Mouse (Mus musculus): ENCODE data around the gene Fli1. TPM values are rescaled to one million over a fixed set of nuclear protein-coding genes. Genes with fewer than 3 reads are reported as not detected.

Gene Fli1
- polyA plus RNA-seq, 1 experiment from 2014 or later, result 27.3 TPM

- Histone ChIP-seq H3K27ac (ENCODE audit: low read depth, low read length) (no peak overlapping the region), H3K9me3 (ENCODE audit: control insufficient read depth, low read length) (no peaks in the 10 kb centered on the region), H3K27me3 (ENCODE audit: control insufficient read depth, insufficient read depth, low read length) (no peaks in the 10 kb centered on the region), H3K4me1 (ENCODE audit: control insufficient read depth, insufficient read depth, low read length) (peaks cover 18% of the 10 kb centered on the region; the same call in 1 of the 2 replicates), H3K4me2 (replicated peaks; ENCODE audit: low read depth, low read length) (peak overlapping the region; percentile 93), H3K9ac (ENCODE audit: low read depth, low read length) (peak overlapping the region; percentile 62; the same call in 1 of the 2 replicates), H3K4me3 (ENCODE audit: low read length) (peak overlapping the region; percentile 51), H3K36me3 (ENCODE audit: control insufficient read depth, insufficient read depth, low read length) (no peaks in the 10 kb centered on the region)
- peak; percentile 16; the same call in 1 of the 2 replicates for ATAC-seq (ENCODE audit: low FRiP score, low TSS enrichment)
- WGBS, result 9% methylated on average over 8 of the region's 8 CpGs
These were observed 134.0 kb downstream of the Fli1 start for GRCm38 (mm10) chr9:32408730-32409059.

GRCm38 (mm10) chr9:32405191-32405925, 137.3 kb downstream of the Fli1 start:
- WGBS, result 34% methylated on average over 11 of the region's 11 CpGs
- no peaks in the 10 kb centered on the region for H3K9me3 ChIP-seq (ENCODE audit: control insufficient read depth, low read length)

GRCm38 (mm10) chr9:32400662-32401161, 141.9 kb downstream of the Fli1 start:
- ATAC-seq (ENCODE audit: low FRiP score, low TSS enrichment), result peak; percentile 77; the same call in 1 of the 2 replicates
- Histone ChIP-seq H3K9ac (ENCODE audit: low read depth, low read length) (no peak overlapping the region), H3K9me3 (ENCODE audit: control insufficient read depth, low read length) (no peaks in the 10 kb centered on the region), H3K4me1 (ENCODE audit: control insufficient read depth, insufficient read depth, low read length) (peaks cover 4% of the 10 kb centered on the region; the same call in 1 of the 2 replicates), H3K27me3 (ENCODE audit: control insufficient read depth, insufficient read depth, low read length) (no peaks in the 10 kb centered on the region), H3K27ac (ENCODE audit: low read depth, low read length) (peak overlapping the region; percentile 73), H3K4me3 (ENCODE audit: low read length) (no peak overlapping the region), H3K4me2 (replicated peaks; ENCODE audit: low read depth, low read length) (no peak overlapping the region), H3K36me3 (ENCODE audit: control insufficient read depth, insufficient read depth, low read length) (no peaks in the 10 kb centered on the region)
- 44% methylated on average over 5 of the region's 5 CpGs for WGBS

More at GRCm38 (mm10) chr9:32405191-32405925, 137.3 kb downstream of the Fli1 start:
- no peaks in the 10 kb centered on the region for H3K36me3 ChIP-seq (ENCODE audit: control insufficient read depth, insufficient read depth, low read length)
- H3K4me1 ChIP-seq (ENCODE audit: control insufficient read depth, insufficient read depth, low read length), result peaks cover 22% of the 10 kb centered on the region; the same call in 1 of the 2 replicates
- ATAC-seq (ENCODE audit: low FRiP score, low TSS enrichment), result 0 out of 2 replicates have a peak, but pooled peaks have one; percentile 58
- H3K27me3 ChIP-seq (ENCODE audit: control insufficient read depth, insufficient read depth, low read length), result no peaks in the 10 kb centered on the region
- H3K27ac ChIP-seq (ENCODE audit: low read depth, low read length), result no peak overlapping the region
- no peak overlapping the region for H3K9ac ChIP-seq (ENCODE audit: low read depth, low read length)
- H3K4me2 ChIP-seq (replicated peaks; ENCODE audit: low read depth, low read length), result no peak overlapping the region
- H3K4me3 ChIP-seq (ENCODE audit: low read length), result no peak overlapping the region

GRCm38 (mm10) chr9:32400212-32400611, 142.4 kb downstream of the Fli1 start:
- no peak for ATAC-seq (ENCODE audit: low FRiP score, low TSS enrichment)
- H3K27ac ChIP-seq (ENCODE audit: low read depth, low read length), result peak overlapping the region; percentile 39; the same call in 1 of the 2 replicates

GRCm38 (mm10) chr9:32394761-32395161, 147.9 kb downstream of the Fli1 start:
- WGBS, result 94% methylated on average over 4 of the region's 4 CpGs

More at GRCm38 (mm10) chr9:32400212-32400611, 142.4 kb downstream of the Fli1 start:
- no peaks in the 10 kb centered on the region for H3K36me3 ChIP-seq (ENCODE audit: control insufficient read depth, insufficient read depth, low read length)
- no peak overlapping the region for H3K4me3 ChIP-seq (ENCODE audit: low read length)
- no peak overlapping the region for H3K4me2 ChIP-seq (replicated peaks; ENCODE audit: low read depth, low read length)
- 60% methylated on average over 2 of the region's 2 CpGs for WGBS
- no peaks in the 10 kb centered on the region for H3K9me3 ChIP-seq (ENCODE audit: control insufficient read depth, low read length)
- no peaks in the 10 kb centered on the region for H3K27me3 ChIP-seq (ENCODE audit: control insufficient read depth, insufficient read depth, low read length)
- H3K9ac ChIP-seq (ENCODE audit: low read depth, low read length), result no peak overlapping the region
- H3K4me1 ChIP-seq (ENCODE audit: control insufficient read depth, insufficient read depth, low read length), result peaks cover 4% of the 10 kb centered on the region; the same call in 1 of the 2 replicates

GRCm38 (mm10) chr9:32392716-32393115, 149.9 kb downstream of the Fli1 start:
- H3K27ac ChIP-seq (ENCODE audit: low read depth, low read length), result no peak overlapping the region
- no peaks in the 10 kb centered on the region for H3K27me3 ChIP-seq (ENCODE audit: control insufficient read depth, insufficient read depth, low read length)
- no peak overlapping the region for H3K4me2 ChIP-seq (replicated peaks; ENCODE audit: low read depth, low read length)
- no peak for ATAC-seq (ENCODE audit: low FRiP score, low TSS enrichment)
- no peaks in the 10 kb centered on the region for H3K9me3 ChIP-seq (ENCODE audit: control insufficient read depth, low read length)
- WGBS, result 84% methylated on average over 6 of the region's 6 CpGs
- no peaks in the 10 kb centered on the region for H3K36me3 ChIP-seq (ENCODE audit: control insufficient read depth, insufficient read depth, low read length)
- H3K4me3 ChIP-seq (ENCODE audit: low read length), result no peak overlapping the region
- H3K9ac ChIP-seq (ENCODE audit: low read depth, low read length), result no peak overlapping the region
- no peaks in the 10 kb centered on the region for H3K4me1 ChIP-seq (ENCODE audit: control insufficient read depth, insufficient read depth, low read length)

More at GRCm38 (mm10) chr9:32394761-32395161, 147.9 kb downstream of the Fli1 start:
- Histone ChIP-seq H3K36me3 (ENCODE audit: control insufficient read depth, insufficient read depth, low read length) (no peaks in the 10 kb centered on the region), H3K27ac (ENCODE audit: low read depth, low read length) (no peak overlapping the region), H3K4me3 (ENCODE audit: low read length) (no peak overlapping the region), H3K27me3 (ENCODE audit: control insufficient read depth, insufficient read depth, low read length) (no peaks in the 10 kb centered on the region), H3K9me3 (ENCODE audit: control insufficient read depth, low read length) (no peaks in the 10 kb centered on the region), H3K9ac (ENCODE audit: low read depth, low read length) (no peak overlapping the region), H3K4me2 (replicated peaks; ENCODE audit: low read depth, low read length) (no peak overlapping the region), H3K4me1 (ENCODE audit: control insufficient read depth, insufficient read depth, low read length) (no peaks in the 10 kb centered on the region)
- no peak for ATAC-seq (ENCODE audit: low FRiP score, low TSS enrichment)

- Histone ChIP-seq H3K27ac (ENCODE audit: low read depth, low read length) (no peak overlapping the region), H3K4me2 (replicated peaks; ENCODE audit: low read depth, low read length) (no peak overlapping the region), H3K4me1 (ENCODE audit: control insufficient read depth, insufficient read depth, low read length) (no peaks in the 10 kb centered on the region), H3K36me3 (ENCODE audit: control insufficient read depth, insufficient read depth, low read length) (no peaks in the 10 kb centered on the region), H3K9ac (ENCODE audit: low read depth, low read length) (no peak overlapping the region), H3K4me3 (ENCODE audit: low read length) (no peak overlapping the region), H3K9me3 (ENCODE audit: control insufficient read depth, low read length) (no peaks in the 10 kb centered on the region), H3K27me3 (ENCODE audit: control insufficient read depth, insufficient read depth, low read length) (no peaks in the 10 kb centered on the region)
- no peak for ATAC-seq (ENCODE audit: low FRiP score, low TSS enrichment)
- 82% methylated on average over 9 of the region's 9 CpGs for WGBS
These were observed 151.0 kb downstream of the Fli1 start for GRCm38 (mm10) chr9:32391701-32392100.

- 85% methylated on average over 5 of the region's 5 CpGs for WGBS
- no peak overlapping the region for H3K4me2 ChIP-seq (replicated peaks; ENCODE audit: low read depth, low read length)
- H3K36me3 ChIP-seq (ENCODE audit: control insufficient read depth, insufficient read depth, low read length), result no peaks in the 10 kb centered on the region
- no peak overlapping the region for H3K9ac ChIP-seq (ENCODE audit: low read depth, low read length)
- ATAC-seq (ENCODE audit: low FRiP score, low TSS enrichment), result no peak
- no peaks in the 10 kb centered on the region for H3K4me1 ChIP-seq (ENCODE audit: control insufficient read depth, insufficient read depth, low read length)
- H3K4me3 ChIP-seq (ENCODE audit: low read length), result no peak overlapping the region
- H3K27me3 ChIP-seq (ENCODE audit: control insufficient read depth, insufficient read depth, low read length), result no peaks in the 10 kb centered on the region
- H3K27ac ChIP-seq (ENCODE audit: low read depth, low read length), result no peak overlapping the region
- no peaks in the 10 kb centered on the region for H3K9me3 ChIP-seq (ENCODE audit: control insufficient read depth, low read length)
These were observed 151.6 kb downstream of the Fli1 start for GRCm38 (mm10) chr9:32391092-32391491.

GRCm38 (mm10) chr9:32388120-32388519, 154.5 kb downstream of the Fli1 start:
- H3K27ac ChIP-seq (ENCODE audit: low read depth, low read length), result no peak overlapping the region
- WGBS, result 94% methylated on average over 1 of the region's 1 CpGs
- ATAC-seq (ENCODE audit: low FRiP score, low TSS enrichment), result no peak
- no peak overlapping the region for H3K4me2 ChIP-seq (replicated peaks; ENCODE audit: low read depth, low read length)
- no peak overlapping the region for H3K4me3 ChIP-seq (ENCODE audit: low read length)
- H3K9ac ChIP-seq (ENCODE audit: low read depth, low read length), result no peak overlapping the region
- H3K36me3 ChIP-seq (ENCODE audit: control insufficient read depth, insufficient read depth, low read length), result no peaks in the 10 kb centered on the region
- H3K27me3 ChIP-seq (ENCODE audit: control insufficient read depth, insufficient read depth, low read length), result no peaks in the 10 kb centered on the region
- no peaks in the 10 kb centered on the region for H3K4me1 ChIP-seq (ENCODE audit: control insufficient read depth, insufficient read depth, low read length)
- no peaks in the 10 kb centered on the region for H3K9me3 ChIP-seq (ENCODE audit: control insufficient read depth, low read length)

Data from kidney, embryonic 14.5 days (tissue).